Comparison of ENCODE assay signal across 28 mouse cellular contexts in genomic region chr5:98201606-98202005, GRCm38 (mm10). TPM values are rescaled to one million over a fixed set of nuclear protein-coding genes. Genes with fewer than 3 reads are reported as not detected.
"Had no signal": no experiment of that assay in that cellular context is flagged by ENCODE, and none has a peak within 500 bp of the region (broad histone marks: within the 10 kb centered on the region; RNA-seq: fewer than 3 reads in every experiment).

No protein-coding gene starts in this region.

- H3K36me3 ChIP-seq: heart, embryonic 10.5 days; heart, embryonic 13.5 days; heart, embryonic 15.5 days; hindbrain, embryonic 13.5 days; hindbrain, embryonic 15.5 days; kidney, embryonic 15.5 days; limb, embryonic 13.5 days; limb, embryonic 15.5 days; liver, embryonic 12.5 days had no signal

- ATAC-seq: hindbrain, postnatal 0 days; intestine, embryonic 16.5 days; liver, embryonic 12.5 days had no signal

- H3K9me3 ChIP-seq: heart, embryonic 10.5 days; heart, embryonic 13.5 days; heart, embryonic 15.5 days; hindbrain, embryonic 13.5 days; hindbrain, embryonic 15.5 days; kidney, embryonic 15.5 days; limb, embryonic 13.5 days; limb, embryonic 15.5 days; liver, embryonic 12.5 days had no signal

- H3K4me1 ChIP-seq: heart, embryonic 10.5 days; heart, embryonic 13.5 days; heart, embryonic 15.5 days; hindbrain, embryonic 13.5 days; hindbrain, embryonic 15.5 days; kidney, embryonic 15.5 days; limb, embryonic 15.5 days; liver, embryonic 12.5 days had no signal

- DNase-seq: gastrocnemius, adult 2 months; gastrocnemius, postnatal 10 days; gastrocnemius, postnatal 25 days; heart, adult 18-20 months; heart, postnatal 14 days; heart, postnatal 36 days; kidney, adult 11 months; kidney, adult 2 months; kidney, adult 9 months; kidney, postnatal 14 days; kidney, postnatal 36 days; layer of hippocampus, adult 9-11 months; layer of hippocampus, postnatal 36 days; left cerebral cortex, postnatal 4 days had no signal

- H3K27ac ChIP-seq: gastrocnemius, adult 2 months; heart, embryonic 10.5 days; heart, embryonic 13.5 days; heart, embryonic 15.5 days; hindbrain, embryonic 13.5 days; hindbrain, embryonic 15.5 days; hindbrain, postnatal 0 days; kidney, embryonic 15.5 days; kidney, postnatal 0 days; limb, embryonic 13.5 days; limb, embryonic 15.5 days; liver, embryonic 12.5 days had no signal

- H3K9ac ChIP-seq: heart, embryonic 13.5 days; heart, embryonic 15.5 days; hindbrain, embryonic 13.5 days; hindbrain, embryonic 15.5 days; kidney, embryonic 15.5 days; limb, embryonic 13.5 days; limb, embryonic 15.5 days; liver, embryonic 12.5 days had no signal

- H3K27me3 ChIP-seq: heart, embryonic 13.5 days; heart, embryonic 15.5 days; limb, embryonic 15.5 days; liver, embryonic 12.5 days had no signal

- H3K4me3 ChIP-seq: gastrocnemius, adult 2 months; heart, embryonic 10.5 days; heart, embryonic 13.5 days; heart, embryonic 15.5 days; hindbrain, embryonic 13.5 days; hindbrain, embryonic 15.5 days; kidney, embryonic 15.5 days; limb, embryonic 13.5 days; limb, embryonic 15.5 days; liver, embryonic 12.5 days had no signal

- H3K4me2 ChIP-seq: heart, embryonic 13.5 days; heart, embryonic 15.5 days; hindbrain, embryonic 13.5 days; hindbrain, embryonic 15.5 days; kidney, embryonic 15.5 days; limb, embryonic 13.5 days; limb, embryonic 15.5 days; liver, embryonic 12.5 days had no signal

RNA-seq across cellular contexts. Expression of gene Prdm8, which starts 34.6 kb away (rescaled TPM):
- polyA plus RNA-seq: heart, embryonic 10.5 days; heart, embryonic 15.5 days; heart, postnatal 0 days; liver, adult 2 months; liver, embryonic 12.5 days had no signal

RNA-seq across cellular contexts. Expression of gene Fgf5, which starts 52.4 kb away (rescaled TPM):
- polyA plus RNA-seq: heart, postnatal 0 days; kidney, adult 2 months; kidney, postnatal 0 days; liver, adult 2 months had no signal
